ENCODE assay signal across 15 mouse cellular contexts in the genomic region with DNA sequence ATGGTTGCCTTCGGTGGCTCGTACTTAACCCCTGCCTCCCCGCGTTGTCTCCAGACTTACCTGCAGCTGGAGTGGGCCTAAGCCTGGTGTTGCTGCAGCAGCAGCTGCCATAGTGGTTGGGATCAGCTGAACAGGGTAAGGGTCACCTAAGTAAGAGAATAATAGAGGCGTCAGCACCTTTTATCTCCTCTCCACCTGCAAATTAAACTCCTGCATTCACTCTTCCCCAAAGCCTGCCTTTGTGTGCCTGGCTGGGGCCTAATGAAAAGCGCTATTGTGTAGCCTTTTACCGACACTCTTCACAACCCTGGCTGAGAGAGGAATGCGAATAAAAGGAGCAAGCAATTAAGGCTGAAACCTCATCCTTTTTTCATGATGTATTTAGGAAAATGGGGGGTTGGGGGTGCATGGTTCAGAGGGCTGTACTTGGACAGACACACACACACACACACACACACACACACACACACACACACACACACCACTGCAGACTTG.
DNase-seq lines count a peak whose midpoint lies in the region; ATAC-seq lines count a peak whose summit lies in the region.
"Had no signal": no experiment of that assay in that cellular context is flagged by ENCODE, and none has a peak within 500 bp of the region (broad histone marks: within the 10 kb centered on the region; RNA-seq: fewer than 3 reads in every experiment).

No protein-coding gene starts in this region.

- no peaks in the 10 kb centered on the region for H3K36me3 ChIP-seq in neural tube, embryonic 11.5 days (ENCODE audit: control insufficient read depth, insufficient read depth, low read length)
- no peaks in the 10 kb centered on the region for H3K36me3 ChIP-seq in neural tube, embryonic 15.5 days
- no peaks in the 10 kb centered on the region for H3K36me3 ChIP-seq in embryonic facial prominence, embryonic 11.5 days (replicated peaks; ENCODE audit: control insufficient read depth, insufficient read depth, low read depth, low read length)
- no peaks in the 10 kb centered on the region for H3K36me3 ChIP-seq in hindbrain, embryonic 12.5 days
- H3K36me3 ChIP-seq: liver, embryonic 15.5 days had no signal

- no peak overlapping the region for H3K4me2 ChIP-seq in neural tube, embryonic 11.5 days (ENCODE audit: low read depth)
- H3K4me2 ChIP-seq in neural tube, embryonic 15.5 days = no peak overlapping the region
- no peak overlapping the region for H3K4me2 ChIP-seq in embryonic facial prominence, embryonic 11.5 days (ENCODE audit: low read depth, low read length)
- H3K4me2 ChIP-seq in hindbrain, embryonic 12.5 days (replicated peaks) = no peak overlapping the region
- H3K4me2 ChIP-seq: liver, embryonic 15.5 days had no signal

- no peak overlapping the region for H3K9ac ChIP-seq in neural tube, embryonic 11.5 days (ENCODE audit: low read length)
- H3K9ac ChIP-seq in neural tube, embryonic 15.5 days (replicated peaks) = no peak overlapping the region
- H3K9ac ChIP-seq in embryonic facial prominence, embryonic 11.5 days (replicated peaks; ENCODE audit: low read length) = no peak overlapping the region
- H3K9ac ChIP-seq in hindbrain, embryonic 12.5 days = no peak overlapping the region
- H3K9ac ChIP-seq: liver, embryonic 15.5 days had no signal

- no peaks in the 10 kb centered on the region; the same call in 1 of the 2 replicates for H3K4me1 ChIP-seq in neural tube, embryonic 11.5 days (ENCODE audit: control insufficient read depth, insufficient read depth, low read length)
- no peaks in the 10 kb centered on the region for H3K4me1 ChIP-seq in neural tube, embryonic 15.5 days
- H3K4me1 ChIP-seq in embryonic facial prominence, embryonic 11.5 days (ENCODE audit: control insufficient read depth, insufficient read depth, low read length) = no peaks in the 10 kb centered on the region
- peaks cover 7% of the 10 kb centered on the region for H3K4me1 ChIP-seq in hindbrain, embryonic 12.5 days
- H3K4me1 ChIP-seq: liver, embryonic 15.5 days had no signal

- H3K27me3 ChIP-seq in neural tube, embryonic 11.5 days (ENCODE audit: control insufficient read depth, insufficient read depth, low read length) = no peaks in the 10 kb centered on the region
- no peaks in the 10 kb centered on the region for H3K27me3 ChIP-seq in neural tube, embryonic 15.5 days (replicated peaks)
- H3K27me3 ChIP-seq in embryonic facial prominence, embryonic 11.5 days (ENCODE audit: control insufficient read depth, insufficient read depth, low read length) = no peaks in the 10 kb centered on the region
- H3K27me3 ChIP-seq in hindbrain, embryonic 12.5 days = no peaks in the 10 kb centered on the region
- H3K27me3 ChIP-seq: liver, embryonic 15.5 days had no signal

- H3K4me3 ChIP-seq in neural tube, embryonic 11.5 days (ENCODE audit: low read depth, low read length) = no peak overlapping the region
- no peak overlapping the region for H3K4me3 ChIP-seq in neural tube, embryonic 15.5 days (replicated peaks)
- no peak overlapping the region for H3K4me3 ChIP-seq in embryonic facial prominence, embryonic 11.5 days (ENCODE audit: low read depth, low read length)
- no peak overlapping the region for H3K4me3 ChIP-seq in hindbrain, embryonic 12.5 days
- H3K4me3 ChIP-seq: liver, embryonic 15.5 days had no signal

- peak; percentile 48 for ATAC-seq in neural tube, embryonic 11.5 days (ENCODE audit: insufficient read depth, low FRiP score, low TSS enrichment)
- ATAC-seq in neural tube, embryonic 15.5 days (ENCODE audit: low FRiP score) = no peak
- peak; percentile 93 for ATAC-seq in embryonic facial prominence, embryonic 11.5 days (replicated peaks; ENCODE audit: insufficient number of reproducible peaks, low FRiP score, low TSS enrichment, low read depth)
- peak; percentile 48; the same call in 1 of the 2 replicates for ATAC-seq in hindbrain, embryonic 12.5 days (ENCODE audit: low FRiP score)
- ATAC-seq: activated CD4-positive, CD25-positive, alpha-beta regulatory T cell, adult 4 months; CD4-positive, CD25-positive, alpha-beta regulatory T cell, adult 4 months had no signal

- H3K9me3 ChIP-seq in neural tube, embryonic 11.5 days (ENCODE audit: control insufficient read depth, low read length) = no peaks in the 10 kb centered on the region
- H3K9me3 ChIP-seq in neural tube, embryonic 15.5 days (replicated peaks) = no peaks in the 10 kb centered on the region
- no peaks in the 10 kb centered on the region for H3K9me3 ChIP-seq in embryonic facial prominence, embryonic 11.5 days (replicated peaks; ENCODE audit: control insufficient read depth, low read length)
- H3K9me3 ChIP-seq in hindbrain, embryonic 12.5 days (replicated peaks) = no peaks in the 10 kb centered on the region
- H3K9me3 ChIP-seq: liver, embryonic 15.5 days had no signal

- peak; percentile 45 for DNase-seq in neural tube, embryonic 11.5 days (ENCODE audit: low spot score)
- DNase-seq in embryonic facial prominence, embryonic 11.5 days (ENCODE audit: low spot score) = peak; percentile 57
- peak; percentile 57 for DNase-seq in retina, embryonic 14.5 days (ENCODE audit: low spot score)
- DNase-seq in thymus, postnatal 14 days = no peak
- no peak for DNase-seq in layer of hippocampus, adult 9-10 months (ENCODE audit: low spot score)
- DNase-seq in kidney, adult 9 months = no peak
- DNase-seq: gastrocnemius, postnatal 36 days; heart, postnatal 10 days; right cerebral cortex, adult 18-20 months had no signal

- 29% methylated on average over 8 of the region's 8 CpGs for WGBS in neural tube, embryonic 11.5 days
- 19% methylated on average over 8 of the region's 8 CpGs for WGBS in neural tube, embryonic 15.5 days
- WGBS in embryonic facial prominence, embryonic 11.5 days = 25% methylated on average over 8 of the region's 8 CpGs
- 11% methylated on average over 8 of the region's 8 CpGs for WGBS in hindbrain, embryonic 12.5 days

- H3K27ac ChIP-seq in neural tube, embryonic 11.5 days (ENCODE audit: low read depth, low read length) = 0 out of 2 replicates have a peak overlapping the region, but pooled peaks have one; percentile 42
- H3K27ac ChIP-seq in neural tube, embryonic 15.5 days (replicated peaks) = no peak overlapping the region
- no peak overlapping the region for H3K27ac ChIP-seq in embryonic facial prominence, embryonic 11.5 days (replicated peaks; ENCODE audit: low read depth, low read length)
- H3K27ac ChIP-seq in hindbrain, embryonic 12.5 days = 0 out of 2 replicates have a peak overlapping the region, but pooled peaks have one; percentile 35
- H3K27ac ChIP-seq: kidney, postnatal 0 days; liver, embryonic 15.5 days had no signal

Comparison
In these comparisons a context has a peak if more than half of its experiments do, and no peak if none do; other contexts are left out.
1. H3K27ac ChIP-seq: peak in neural tube, embryonic 11.5 days (single experiment) and hindbrain, embryonic 12.5 days (single experiment); none in neural tube, embryonic 15.5 days (single experiment) and embryonic facial prominence, embryonic 11.5 days (single experiment).
2. DNase-seq: peak in neural tube, embryonic 11.5 days (single experiment), embryonic facial prominence, embryonic 11.5 days (single experiment) and retina, embryonic 14.5 days (single experiment); none in thymus, postnatal 14 days (single experiment), layer of hippocampus, adult 9-10 months (single experiment) and kidney, adult 9 months (single experiment).